Mouse (Mus musculus): ENCODE data around the gene Rnf130.

Rnf130 gene

DNA sequence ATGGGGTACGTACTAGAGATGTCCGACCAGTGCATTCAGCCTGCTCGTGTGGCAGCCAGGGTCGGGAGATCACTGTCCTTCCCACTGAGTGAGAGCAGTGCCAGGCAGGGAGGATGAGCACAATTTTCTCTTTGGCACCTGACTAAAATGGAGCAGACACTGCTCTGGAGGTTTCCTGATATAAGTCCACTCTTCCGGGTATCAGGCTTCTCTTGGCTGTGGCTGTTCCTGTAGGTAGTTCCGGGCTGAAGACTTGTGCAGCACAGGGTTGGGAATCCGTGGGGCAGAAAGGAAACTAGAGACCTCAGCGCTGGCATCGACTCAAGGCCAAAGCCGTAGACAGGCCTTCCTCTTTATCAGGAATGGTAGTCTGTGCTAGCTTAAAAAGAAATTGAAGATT lies 48.7 kb downstream of the Rnf130 start:
- H3K4me3 ChIP-seq (replicated peaks; ENCODE audit: low read length): no peak overlapping the region
- H3K4me1 ChIP-seq (replicated peaks; ENCODE audit: low read depth, low read length): no peaks in the 10 kb centered on the region
- TF ChIP-seq POU5F1 (IDR thresholded peaks at IDR 0.05; ENCODE audit: borderline replicate concordance, low read length) (no peak), CTCF (conservative IDR thresholded peaks at IDR 0.05; ENCODE audit: low read length) (no peak), NANOG (IDR thresholded peaks at IDR 0.05; ENCODE audit: borderline replicate concordance, low read length) (no peak)
- no peaks in the 10 kb centered on the region for H3K9me3 ChIP-seq (ENCODE audit: low read length)
- H3K27me3 ChIP-seq (ENCODE audit: insufficient read depth, low read length): no peaks in the 10 kb centered on the region
- H3K36me3 ChIP-seq (ENCODE audit: insufficient read depth, low read length): no peaks in the 10 kb centered on the region

DNA sequence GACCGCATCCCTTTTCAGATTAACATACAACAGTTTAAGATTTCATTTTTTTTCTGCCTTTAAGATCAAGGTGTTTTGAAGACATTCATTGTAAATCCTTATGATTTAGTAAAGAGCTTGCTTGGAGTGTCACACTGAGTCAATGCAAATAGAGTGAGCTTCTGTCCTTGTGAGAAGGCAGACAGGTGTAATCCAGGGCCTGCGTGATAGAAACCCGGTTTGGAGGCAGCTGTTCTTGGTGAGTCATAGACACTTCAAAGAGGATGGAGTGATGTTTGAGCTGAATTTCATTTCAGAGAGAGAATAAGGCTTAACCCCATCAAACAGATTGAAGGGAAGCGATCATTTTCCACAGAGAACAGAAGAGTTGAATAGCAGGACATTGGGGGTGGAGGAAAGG lies 51.6 kb downstream of the Rnf130 start:
- Histone ChIP-seq H3K4me3 (replicated peaks; ENCODE audit: low read length) (no peak overlapping the region), H3K4me1 (replicated peaks; ENCODE audit: low read depth, low read length) (no peaks in the 10 kb centered on the region), H3K27me3 (ENCODE audit: insufficient read depth, low read length) (no peaks in the 10 kb centered on the region), H3K36me3 (ENCODE audit: insufficient read depth, low read length) (no peaks in the 10 kb centered on the region), H3K9me3 (ENCODE audit: low read length) (no peaks in the 10 kb centered on the region)
- TF ChIP-seq CTCF (conservative IDR thresholded peaks at IDR 0.05; ENCODE audit: low read length) (no peak), POU5F1 (IDR thresholded peaks at IDR 0.05; ENCODE audit: borderline replicate concordance, low read length) (no peak), NANOG (IDR thresholded peaks at IDR 0.05; ENCODE audit: borderline replicate concordance, low read length) (no peak)

DNA sequence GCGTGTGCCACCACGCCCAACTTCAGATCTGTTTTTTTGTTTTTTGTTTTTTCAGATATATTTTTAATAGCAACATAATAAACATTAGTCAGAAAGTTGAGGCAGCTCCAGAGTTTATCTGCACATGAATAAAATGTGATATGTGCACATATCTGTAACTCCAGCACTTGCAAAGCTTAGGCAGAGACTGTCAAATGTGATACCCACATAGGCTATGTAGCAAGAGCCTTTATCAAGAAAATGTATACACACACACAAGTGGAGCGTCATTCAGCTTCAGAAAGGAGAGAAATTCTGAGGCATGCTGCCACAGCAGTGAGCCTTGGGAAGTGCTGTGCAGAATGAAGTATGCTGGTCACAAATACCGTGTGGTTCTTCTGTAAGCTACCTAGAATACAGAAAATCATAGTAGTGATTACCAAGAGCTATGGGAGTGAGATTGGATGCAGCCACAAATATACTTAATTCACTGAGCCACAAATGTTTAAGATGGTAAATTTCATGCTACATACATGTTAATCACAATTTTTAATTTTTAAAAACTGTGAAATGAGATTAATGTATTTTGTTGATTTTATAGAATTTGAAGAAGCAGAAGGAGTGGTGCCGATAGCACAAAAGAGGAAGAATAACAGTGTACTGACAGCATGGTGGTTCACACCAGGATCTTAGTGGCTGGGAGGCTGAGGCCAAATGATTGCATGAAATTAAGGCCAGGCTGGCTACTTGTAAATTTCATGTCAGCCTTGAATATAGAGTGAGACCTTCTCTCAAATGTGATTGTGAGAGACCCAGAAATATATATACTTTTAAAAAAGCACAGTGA lies 56.4 kb downstream of the Rnf130 start:
- Histone ChIP-seq H3K9me3 (ENCODE audit: low read length) (no peaks in the 10 kb centered on the region), H3K36me3 (ENCODE audit: insufficient read depth, low read length) (no peaks in the 10 kb centered on the region), H3K4me1 (replicated peaks; ENCODE audit: low read depth, low read length) (no peaks in the 10 kb centered on the region), H3K4me3 (replicated peaks; ENCODE audit: low read length) (no peak overlapping the region), H3K27me3 (ENCODE audit: insufficient read depth, low read length) (no peaks in the 10 kb centered on the region)
- TF ChIP-seq CTCF (conservative IDR thresholded peaks at IDR 0.05; ENCODE audit: low read length) (no peak), POU5F1 (IDR thresholded peaks at IDR 0.05; ENCODE audit: borderline replicate concordance, low read length) (no peak), NANOG (IDR thresholded peaks at IDR 0.05; ENCODE audit: borderline replicate concordance, low read length) (no peak)

DNA sequence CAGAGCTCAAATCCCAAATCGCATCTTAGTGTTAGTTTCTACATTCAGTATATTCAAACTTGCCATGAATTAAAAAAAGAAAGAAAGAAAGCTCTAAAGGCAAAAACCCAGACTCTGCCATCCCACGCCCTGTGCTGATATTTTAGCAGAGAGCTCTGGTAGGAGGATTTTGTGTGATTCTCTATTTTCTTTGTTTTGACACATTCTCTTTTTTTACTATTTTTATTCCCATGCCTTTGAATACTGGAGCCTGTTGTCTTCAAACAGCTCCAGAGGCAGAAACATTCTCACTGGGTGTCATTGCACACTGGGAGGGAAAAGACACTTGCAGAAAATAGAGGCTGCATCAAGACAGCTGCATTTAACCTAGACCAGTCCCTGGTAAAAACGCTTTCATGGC lies 61.1 kb downstream of the Rnf130 start:
- H3K9me3 ChIP-seq (ENCODE audit: low read length): no peaks in the 10 kb centered on the region
- peaks cover 18% of the 10 kb centered on the region for H3K4me1 ChIP-seq (replicated peaks; ENCODE audit: low read depth, low read length)
- H3K4me3 ChIP-seq (replicated peaks; ENCODE audit: low read length): no peak overlapping the region
- 0 out of 2 replicates have a peak, but pooled peaks cover 8% of the 10 kb centered on the region for H3K36me3 ChIP-seq (ENCODE audit: insufficient read depth, low read length)
- no peaks in the 10 kb centered on the region for H3K27me3 ChIP-seq (ENCODE audit: insufficient read depth, low read length)
- TF ChIP-seq CTCF (conservative IDR thresholded peaks at IDR 0.05; ENCODE audit: low read length) (no peak), POU5F1 (IDR thresholded peaks at IDR 0.05; ENCODE audit: borderline replicate concordance, low read length) (no peak), NANOG (IDR thresholded peaks at IDR 0.05; ENCODE audit: borderline replicate concordance, low read length) (no peak)

DNA sequence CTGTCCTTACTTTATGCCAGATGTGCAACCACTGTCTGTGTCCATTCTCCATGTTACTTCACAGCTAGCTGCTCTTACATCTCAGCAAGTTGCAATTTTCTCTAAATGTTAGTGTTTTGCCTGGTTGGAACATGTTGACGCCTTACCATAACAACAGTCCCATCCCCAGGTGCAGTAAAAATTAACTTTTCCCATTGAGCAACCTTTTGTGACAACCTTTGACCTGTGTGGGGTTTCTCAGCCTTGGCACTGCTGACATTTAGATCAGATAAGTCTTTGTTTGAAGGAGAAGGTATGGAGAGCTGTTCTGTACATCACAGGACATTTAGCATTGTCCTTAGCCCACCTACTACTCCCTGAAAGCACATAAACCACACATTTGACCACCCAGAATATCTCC lies 64.7 kb downstream of the Rnf130 start:
- TF ChIP-seq NANOG (IDR thresholded peaks at IDR 0.05; ENCODE audit: borderline replicate concordance, low read length) (no peak), CTCF (conservative IDR thresholded peaks at IDR 0.05; ENCODE audit: low read length) (no peak), POU5F1 (IDR thresholded peaks at IDR 0.05; ENCODE audit: borderline replicate concordance, low read length) (no peak)
- Histone ChIP-seq H3K4me1 (replicated peaks; ENCODE audit: low read depth, low read length) (peaks cover 28% of the 10 kb centered on the region), H3K27me3 (ENCODE audit: insufficient read depth, low read length) (no peaks in the 10 kb centered on the region), H3K4me3 (replicated peaks; ENCODE audit: low read length) (no peak overlapping the region), H3K9me3 (ENCODE audit: low read length) (no peaks in the 10 kb centered on the region), H3K36me3 (ENCODE audit: insufficient read depth, low read length) (0 out of 2 replicates have a peak, but pooled peaks cover 8% of the 10 kb centered on the region)

DNA sequence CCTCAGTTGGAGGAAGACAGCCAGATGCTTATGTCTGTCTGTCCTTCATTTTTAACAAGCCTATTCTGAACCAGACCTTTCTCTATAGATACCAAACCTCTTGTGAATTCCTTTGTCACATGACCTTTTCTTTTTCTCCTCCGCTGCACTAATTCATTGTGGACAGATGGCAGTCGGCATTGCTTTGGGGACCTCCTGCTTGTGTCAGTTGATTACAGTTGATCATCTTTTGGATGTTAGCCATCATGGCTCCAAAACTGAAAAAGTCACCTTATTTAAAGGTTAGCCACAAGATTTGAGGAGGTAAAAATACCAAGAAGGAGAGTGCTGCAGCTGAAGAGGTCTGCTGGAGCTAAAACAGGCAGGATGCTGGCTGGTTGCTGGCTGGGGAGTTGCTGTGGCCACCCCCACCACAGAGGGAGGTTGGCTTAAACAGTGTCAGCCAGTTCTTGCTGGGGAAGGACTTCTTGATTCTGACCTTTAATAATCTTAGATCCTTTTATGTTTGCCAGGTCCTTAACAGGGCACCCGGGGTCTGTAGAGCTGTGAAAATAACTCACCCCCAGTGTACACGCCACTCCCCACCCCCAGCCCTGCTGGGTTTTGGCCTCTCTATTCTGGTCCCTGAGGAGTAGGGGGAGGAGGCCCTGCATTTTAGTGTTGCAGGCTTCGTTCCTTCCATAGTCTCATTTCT lies 66.0 kb downstream of the Rnf130 start:
- Histone ChIP-seq H3K36me3 (ENCODE audit: insufficient read depth, low read length) (0 out of 2 replicates have a peak, but pooled peaks cover 8% of the 10 kb centered on the region), H3K9me3 (ENCODE audit: low read length) (no peaks in the 10 kb centered on the region), H3K27me3 (ENCODE audit: insufficient read depth, low read length) (no peaks in the 10 kb centered on the region), H3K4me1 (replicated peaks; ENCODE audit: low read depth, low read length) (peaks cover 28% of the 10 kb centered on the region), H3K4me3 (replicated peaks; ENCODE audit: low read length) (no peak overlapping the region)
- TF ChIP-seq NANOG (IDR thresholded peaks at IDR 0.05; ENCODE audit: borderline replicate concordance, low read length) (no peak), CTCF (conservative IDR thresholded peaks at IDR 0.05; ENCODE audit: low read length) (no peak), POU5F1 (IDR thresholded peaks at IDR 0.05; ENCODE audit: borderline replicate concordance, low read length) (no peak)

DNA sequence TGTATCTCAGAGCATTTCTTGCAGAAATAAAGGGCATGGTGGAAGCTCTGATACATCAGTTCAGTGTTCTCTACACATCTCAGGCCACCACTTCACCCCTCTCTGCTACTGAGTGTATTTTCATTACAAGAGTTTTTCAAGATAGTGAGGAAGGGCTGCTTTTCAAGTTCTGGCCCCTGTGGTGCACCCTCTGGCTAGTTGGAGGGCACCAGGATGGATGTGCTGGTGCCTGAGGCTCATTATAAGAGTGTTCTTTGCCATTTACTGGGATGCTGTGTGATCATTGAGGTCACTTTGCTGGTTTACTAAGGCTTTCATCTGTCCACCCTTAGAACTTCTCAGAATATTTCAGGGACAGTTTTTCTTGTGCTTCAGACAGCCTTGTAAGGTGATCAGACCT lies 66.5 kb downstream of the Rnf130 start:
- H3K9me3 ChIP-seq (ENCODE audit: low read length): no peaks in the 10 kb centered on the region
- H3K27me3 ChIP-seq (ENCODE audit: insufficient read depth, low read length): no peaks in the 10 kb centered on the region
- TF ChIP-seq POU5F1 (IDR thresholded peaks at IDR 0.05; ENCODE audit: borderline replicate concordance, low read length) (no peak), CTCF (conservative IDR thresholded peaks at IDR 0.05; ENCODE audit: low read length) (no peak), NANOG (IDR thresholded peaks at IDR 0.05; ENCODE audit: borderline replicate concordance, low read length) (no peak)
- H3K4me3 ChIP-seq (replicated peaks; ENCODE audit: low read length): no peak overlapping the region
- H3K36me3 ChIP-seq (ENCODE audit: insufficient read depth, low read length): 0 out of 2 replicates have a peak, but pooled peaks cover 8% of the 10 kb centered on the region
- peaks cover 28% of the 10 kb centered on the region for H3K4me1 ChIP-seq (replicated peaks; ENCODE audit: low read depth, low read length)

DNA sequence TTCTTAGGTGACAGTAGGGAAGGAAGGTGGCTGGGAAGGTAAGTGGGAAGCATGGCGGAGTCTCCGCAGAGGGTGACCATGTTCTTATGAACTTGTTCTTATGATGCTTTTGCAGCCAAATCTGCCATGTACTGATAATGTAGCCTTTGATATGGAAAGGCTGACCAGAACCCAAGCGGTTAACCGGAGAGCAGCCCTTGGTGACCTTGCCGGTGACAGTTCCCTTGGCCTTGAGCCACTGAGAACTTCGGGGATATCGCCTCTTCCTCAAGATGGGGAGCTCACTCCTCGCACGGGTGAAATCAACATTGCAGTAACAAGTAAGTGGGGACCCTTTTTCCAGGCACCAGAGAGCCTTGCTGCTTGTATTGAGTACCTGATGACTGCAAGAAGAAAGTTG lies 70.5 kb downstream of the Rnf130 start:
- H3K9me3 ChIP-seq (ENCODE audit: low read length): no peaks in the 10 kb centered on the region
- TF ChIP-seq POU5F1 (IDR thresholded peaks at IDR 0.05; ENCODE audit: borderline replicate concordance, low read length) (no peak), NANOG (IDR thresholded peaks at IDR 0.05; ENCODE audit: borderline replicate concordance, low read length) (no peak), CTCF (conservative IDR thresholded peaks at IDR 0.05; ENCODE audit: low read length) (no peak)
- peaks cover 16% of the 10 kb centered on the region for H3K4me1 ChIP-seq (replicated peaks; ENCODE audit: low read depth, low read length)
- H3K4me3 ChIP-seq (replicated peaks; ENCODE audit: low read length): no peak overlapping the region
- no peaks in the 10 kb centered on the region for H3K36me3 ChIP-seq (ENCODE audit: insufficient read depth, low read length)
- no peaks in the 10 kb centered on the region for H3K27me3 ChIP-seq (ENCODE audit: insufficient read depth, low read length)
